Mouse (Mus musculus): ENCODE measurements around the gene Asxl2. TPM values are rescaled to one million over a fixed set of nuclear protein-coding genes. Genes with fewer than 3 reads are reported as not detected.

Gene Asxl2
- total RNA-seq, 1 experiment from 2014 or later = 44.6 TPM

- ATAC-seq (replicated peaks in 1 of 2; ENCODE audit: insufficient read depth in 1 of 2, low FRiP score in 2 of 2, low TSS enrichment in 1 of 2, low read depth in 1 of 2, poor library complexity in 2 of 2, severe bottlenecking in 2 of 2) = no peak
Measured at GRCm38 (mm10) chr12:3424179-3424578, 2.5 kb upstream of the Asxl2 start.

GRCm38 (mm10) chr12:3425375-3426341, 999 bp upstream of the Asxl2 start:
- ATAC-seq (replicated peaks in 1 of 2; ENCODE audit: insufficient read depth in 1 of 2, low FRiP score in 2 of 2, low TSS enrichment in 1 of 2, low read depth in 1 of 2, poor library complexity in 2 of 2, severe bottlenecking in 2 of 2) = no peak

- peak; percentile 55 to 70 for ATAC-seq (replicated peaks in 1 of 2; ENCODE audit: insufficient read depth in 1 of 2, low FRiP score in 2 of 2, low TSS enrichment in 1 of 2, low read depth in 1 of 2, poor library complexity in 2 of 2, severe bottlenecking in 2 of 2)
Measured at GRCm38 (mm10) chr12:3427067-3427889, 621 bp downstream of the Asxl2 start.

- no peak for ATAC-seq (replicated peaks in 1 of 2; ENCODE audit: insufficient read depth in 1 of 2, low FRiP score in 2 of 2, low TSS enrichment in 1 of 2, low read depth in 1 of 2, poor library complexity in 2 of 2, severe bottlenecking in 2 of 2)
Measured at GRCm38 (mm10) chr12:3427891-3428775, 1.5 kb downstream of the Asxl2 start.

- ATAC-seq (replicated peaks in 1 of 2; ENCODE audit: insufficient read depth in 1 of 2, low FRiP score in 2 of 2, low TSS enrichment in 1 of 2, low read depth in 1 of 2, poor library complexity in 2 of 2, severe bottlenecking in 2 of 2) = no peak
Measured at GRCm38 (mm10) chr12:3429681-3430442, 3.2 kb downstream of the Asxl2 start.

- no peak for ATAC-seq (replicated peaks in 1 of 2; ENCODE audit: insufficient read depth in 1 of 2, low FRiP score in 2 of 2, low TSS enrichment in 1 of 2, low read depth in 1 of 2, poor library complexity in 2 of 2, severe bottlenecking in 2 of 2)
Measured at GRCm38 (mm10) chr12:3430443-3430753, 3.7 kb downstream of the Asxl2 start.

GRCm38 (mm10) chr12:3430985-3431384, 4.3 kb downstream of the Asxl2 start:
- no peak for ATAC-seq (replicated peaks in 1 of 2; ENCODE audit: insufficient read depth in 1 of 2, low FRiP score in 2 of 2, low TSS enrichment in 1 of 2, low read depth in 1 of 2, poor library complexity in 2 of 2, severe bottlenecking in 2 of 2)

- ATAC-seq (replicated peaks in 1 of 2; ENCODE audit: insufficient read depth in 1 of 2, low FRiP score in 2 of 2, low TSS enrichment in 1 of 2, low read depth in 1 of 2, poor library complexity in 2 of 2, severe bottlenecking in 2 of 2) = no peak
Measured at GRCm38 (mm10) chr12:3433736-3434135, 7.1 kb downstream of the Asxl2 start.

GRCm38 (mm10) chr12:3436446-3436845, 9.8 kb downstream of the Asxl2 start:
- no peak for ATAC-seq (replicated peaks in 1 of 2; ENCODE audit: insufficient read depth in 1 of 2, low FRiP score in 2 of 2, low TSS enrichment in 1 of 2, low read depth in 1 of 2, poor library complexity in 2 of 2, severe bottlenecking in 2 of 2)

GRCm38 (mm10) chr12:3437815-3438214, 11.2 kb downstream of the Asxl2 start:
- peak in 1 of 2 experiments; percentile 42; a peak in 1 of 4 replicates for ATAC-seq (replicated peaks in 1 of 2; ENCODE audit: insufficient read depth in 1 of 2, low FRiP score in 2 of 2, low TSS enrichment in 1 of 2, low read depth in 1 of 2, poor library complexity in 2 of 2, severe bottlenecking in 2 of 2)

- ATAC-seq (replicated peaks in 1 of 2; ENCODE audit: insufficient read depth in 1 of 2, low FRiP score in 2 of 2, low TSS enrichment in 1 of 2, low read depth in 1 of 2, poor library complexity in 2 of 2, severe bottlenecking in 2 of 2) = no peak
Measured at GRCm38 (mm10) chr12:3440916-3441315, 14.3 kb downstream of the Asxl2 start.

GRCm38 (mm10) chr12:3441361-3441760, 14.7 kb downstream of the Asxl2 start:
- peak; percentile 49 to 56; a peak in 3 of 4 replicates for ATAC-seq (replicated peaks in 1 of 2; ENCODE audit: insufficient read depth in 1 of 2, low FRiP score in 2 of 2, low TSS enrichment in 1 of 2, low read depth in 1 of 2, poor library complexity in 2 of 2, severe bottlenecking in 2 of 2)

- peak in 1 of 2 experiments; percentile 49; a peak in 2 of 4 replicates for ATAC-seq (replicated peaks in 1 of 2; ENCODE audit: insufficient read depth in 1 of 2, low FRiP score in 2 of 2, low TSS enrichment in 1 of 2, low read depth in 1 of 2, poor library complexity in 2 of 2, severe bottlenecking in 2 of 2)
Measured at GRCm38 (mm10) chr12:3453554-3453953, 26.9 kb downstream of the Asxl2 start.

- peak; percentile 32 to 59; a peak in 2 of 4 replicates for ATAC-seq (replicated peaks in 1 of 2; ENCODE audit: insufficient read depth in 1 of 2, low FRiP score in 2 of 2, low TSS enrichment in 1 of 2, low read depth in 1 of 2, poor library complexity in 2 of 2, severe bottlenecking in 2 of 2)
Measured at GRCm38 (mm10) chr12:3463087-3463486, 36.4 kb downstream of the Asxl2 start.

GRCm38 (mm10) chr12:3499662-3500061, 73.0 kb downstream of the Asxl2 start:
- no peak for ATAC-seq (replicated peaks in 1 of 2; ENCODE audit: insufficient read depth in 1 of 2, low FRiP score in 2 of 2, low TSS enrichment in 1 of 2, low read depth in 1 of 2, poor library complexity in 2 of 2, severe bottlenecking in 2 of 2)

- 0 out of 4 replicates have a peak, but pooled peaks of 1 of the 2 experiments have one; percentile 27 for ATAC-seq (replicated peaks in 1 of 2; ENCODE audit: insufficient read depth in 1 of 2, low FRiP score in 2 of 2, low TSS enrichment in 1 of 2, low read depth in 1 of 2, poor library complexity in 2 of 2, severe bottlenecking in 2 of 2)
Measured at GRCm38 (mm10) chr12:3500071-3500470, 73.4 kb downstream of the Asxl2 start.
